Mouse (Mus musculus) lung, embryonic 14.5 days (tissue): ENCODE results near the gene Map2k7. TPM values are rescaled to one million over a fixed set of nuclear protein-coding genes. Genes with fewer than 3 reads are reported as not detected.

Source experiments
- ATAC-seq: fragments of 200-750 bp; cut with Nextera tagmentation; 2 replicates; pipeline ENCODE4 v1.8.0; 2017; ENCODE audit warnings: mild to moderate bottlenecking, moderate TSS enrichment, moderate library complexity; ENCODE audit not compliant: insufficient read depth
- DNase-seq: peaks from one replicate; pipeline ENCODE4 v3.0.0-alpha.2; 2015
- H3K27ac ChIP-seq: fragments of 300-500 bp; sonication (generic); 2 replicates; pipeline ENCODE4 v1.5.1; 2014; ENCODE audit warnings: low read depth, mild to moderate bottlenecking, moderate library complexity
- H3K27me3 ChIP-seq: fragments of 300-500 bp; sonication (generic); 2 replicates; pipeline ENCODE4 v1.6.1; 2014; ENCODE audit warnings: low read length, control low read depth; ENCODE audit not compliant: insufficient read depth
- H3K36me3 ChIP-seq: fragments of 300-500 bp; sonication (generic); 2 replicates; pipeline ENCODE4 v1.6.1; 2014; ENCODE audit warnings: control low read depth; ENCODE audit not compliant: insufficient read depth
- H3K4me1 ChIP-seq: fragments of 300-500 bp; sonication (generic); 2 replicates; pipeline ENCODE4 v1.6.1; 2014; ENCODE audit warnings: antibody characterized with exemption, control low read depth; ENCODE audit not compliant: insufficient read depth
- H3K4me2 ChIP-seq: fragments of 300-500 bp; sonication (generic); 2 replicates; pipeline ENCODE4 v1.6.1; 2014; ENCODE audit warnings: mild to moderate bottlenecking
- H3K4me3 ChIP-seq: fragments of 300-500 bp; sonication (generic); 2 replicates; pipeline ENCODE4 v1.5.1; 2014; ENCODE audit warnings: low read depth, low read length
- H3K9ac ChIP-seq: fragments of 300-500 bp; sonication (generic); 2 replicates; pipeline ENCODE4 v1.6.1; 2014
- H3K9me3 ChIP-seq: fragments of 300-500 bp; sonication (generic); 2 replicates; pipeline ENCODE4 v1.6.1; 2016; ENCODE audit warnings: low read depth, low read length, control low read depth
- CTCF ChIP-seq: IDR thresholded peaks from 2 replicates; pipeline ENCODE4 v1.5.1; 2016; ENCODE audit warnings: antibody characterized with exemption, low read depth
- WGBS: fragments of 180-500 bp; shearing (Covaris S2); extraction: QIAGEN DNeasy Blood & Tissue Kit; methylation state at CpG from one replicate; pipeline ENCODE4 v1.1.7; 2014; 5-methylcytosine and 5-hydroxymethylcytosine counted together
- polyA plus RNA-seq: library from polyadenylated mRNA; unstranded; fragments of >200 nt; fragmentation: Nextera tagmentation; extraction: Ambion mirVana; gene quantifications from 2 replicates; pipeline ENCODE4 v1.2.1, GENCODE M21; 2014

Map2k7 gene
- polyA plus RNA-seq, 1 experiment from 2014 or later, result 20.9 TPM

DNA sequence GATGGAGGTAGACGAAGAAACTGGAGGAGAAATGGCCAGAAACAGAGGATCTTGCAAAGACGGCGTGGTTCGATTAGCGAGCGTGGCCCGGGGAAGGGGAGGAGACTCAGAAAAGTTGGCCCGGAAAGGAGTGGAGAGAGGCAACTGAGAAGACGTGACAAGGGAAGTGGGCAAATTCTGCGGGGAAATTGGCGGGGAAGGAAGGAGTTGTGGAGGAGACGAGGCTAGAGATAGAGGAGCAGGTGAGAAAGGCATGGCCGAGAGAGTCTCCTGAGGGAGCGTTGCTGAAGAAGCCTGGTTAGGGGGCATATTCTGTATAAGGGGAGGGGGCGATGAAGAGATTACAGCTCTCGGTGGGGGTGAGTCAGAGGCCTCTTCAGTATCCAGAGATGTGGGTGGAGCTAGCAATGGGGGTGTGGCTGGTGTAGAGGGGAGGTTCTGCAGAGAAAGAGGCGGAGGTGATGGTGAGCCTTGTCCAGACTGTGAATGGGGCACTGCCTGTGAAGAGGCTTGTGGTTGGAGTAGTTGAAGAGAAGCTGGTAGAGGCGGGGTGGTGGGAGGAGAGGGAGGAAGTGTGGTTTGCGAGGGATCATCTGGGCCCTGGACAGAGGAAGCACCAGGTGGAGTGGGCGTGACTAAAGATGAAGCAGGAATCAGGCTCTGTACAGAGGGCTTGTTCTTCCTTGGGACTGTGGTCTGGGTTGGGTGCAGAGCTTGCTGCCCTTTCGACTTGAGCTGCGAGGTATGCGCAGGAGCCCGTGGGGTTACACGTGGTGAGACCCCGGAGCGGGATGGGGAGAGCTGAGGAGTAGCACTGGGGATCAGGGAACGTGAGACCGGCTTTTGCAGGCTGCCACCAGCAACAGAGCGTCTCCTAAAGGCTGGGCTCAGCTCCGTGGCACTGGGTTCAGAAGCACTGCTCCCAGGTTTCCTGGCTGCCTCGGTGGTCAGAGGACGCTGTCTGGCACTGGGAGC, 24.2 kb upstream of the Map2k7 start:
- Histone ChIP-seq H3K4me2 (peak overlapping the region; percentile 92), H3K9ac (peak overlapping the region; percentile 41), H3K27ac (peak overlapping the region; percentile 60), H3K36me3 (peaks cover 8% of the 10 kb centered on the region; the same call in 1 of the 2 replicates), H3K4me1 (0 out of 2 replicates have a peak, but pooled peaks cover 9% of the 10 kb centered on the region), H3K27me3 (peaks cover 41% of the 10 kb centered on the region), H3K9me3 (no peaks in the 10 kb centered on the region), H3K4me3 (peak overlapping the region; percentile 42)
- peak; percentile 88 for DNase-seq
- no peak for TF ChIP-seq CTCF
- WGBS, result 3% methylated on average over 33 of the region's 33 CpGs
- peak; percentile 81 for ATAC-seq

DNA sequence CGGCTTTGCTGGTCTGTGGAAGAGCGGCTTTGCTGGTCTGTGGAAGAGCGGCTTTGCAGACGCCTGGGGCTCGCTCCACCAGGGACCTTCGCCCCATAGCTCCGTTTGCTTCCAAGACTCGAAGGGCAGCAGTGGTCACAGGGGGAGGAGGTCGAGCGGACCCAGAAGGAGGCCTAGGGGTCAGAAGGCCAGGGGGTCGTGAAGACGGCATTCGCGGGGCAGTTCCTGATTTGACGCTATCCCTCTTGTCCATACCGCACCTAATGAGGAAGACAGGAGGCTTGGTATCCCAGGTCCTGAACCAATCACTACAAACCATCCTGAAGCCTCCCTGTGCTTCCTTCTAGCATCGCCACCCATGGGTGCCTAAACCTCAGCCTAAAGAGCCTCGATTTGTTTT, 22.2 kb upstream of the Map2k7 start:
- DNase-seq, result no peak
- Histone ChIP-seq H3K4me2 (peak overlapping the region; percentile 69), H3K4me3 (peak overlapping the region; percentile 45), H3K9me3 (no peaks in the 10 kb centered on the region), H3K27me3 (peaks cover 41% of the 10 kb centered on the region), H3K9ac (peak overlapping the region; percentile 54; the same call in 1 of the 2 replicates), H3K36me3 (no peaks in the 10 kb centered on the region), H3K4me1 (0 out of 2 replicates have a peak, but pooled peaks cover 9% of the 10 kb centered on the region), H3K27ac (no peak overlapping the region)
- WGBS, result 10% methylated on average over 18 of the region's 18 CpGs
- no peak for ATAC-seq
- TF ChIP-seq CTCF, result no peak

DNA sequence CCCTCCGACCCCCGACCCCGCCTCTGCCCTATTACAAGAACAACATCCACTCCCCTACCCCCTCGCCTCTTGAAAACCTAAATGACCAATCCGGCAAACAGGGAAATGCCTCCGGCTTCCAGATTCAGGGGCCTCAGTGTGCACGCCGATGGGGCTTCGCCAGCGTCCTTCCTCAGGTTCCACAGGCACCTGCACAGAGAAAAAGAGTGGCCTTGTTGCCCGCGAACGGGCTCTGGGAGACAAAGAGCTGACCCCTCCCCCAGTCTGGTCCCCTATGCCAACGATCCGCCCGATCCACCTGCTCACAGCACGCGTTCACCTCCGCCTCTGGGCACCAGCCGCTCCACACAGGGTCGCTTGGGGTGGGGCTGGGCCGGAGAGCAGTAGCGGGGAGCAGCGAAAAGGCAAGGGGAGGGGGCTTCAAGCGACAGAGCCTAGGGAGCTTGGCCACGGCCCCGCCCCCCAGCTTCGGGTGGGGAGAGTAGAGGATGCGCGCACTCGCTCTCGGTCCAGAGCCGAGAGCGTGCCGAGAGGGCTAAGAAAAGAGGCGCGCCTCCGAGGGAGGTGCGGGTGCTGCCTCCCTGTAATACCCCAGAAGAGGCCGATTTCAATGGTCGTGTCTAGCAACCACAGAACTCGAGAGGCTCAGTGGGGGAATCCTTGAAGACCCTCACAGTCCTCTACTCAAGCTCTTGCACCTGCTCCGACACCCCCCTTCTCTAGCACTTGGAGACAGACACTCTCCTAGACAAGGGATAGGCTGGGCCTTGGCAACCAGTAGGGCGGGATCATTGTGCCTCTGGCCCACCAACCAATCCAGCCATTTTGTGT, 21.5 kb upstream of the Map2k7 start, which contains the start of gene Prr36:
Prr36 (minus strand) TSS at position 669 of the 831 bp plus-strand sequence.
- Histone ChIP-seq H3K27me3 (peaks cover 41% of the 10 kb centered on the region), H3K9me3 (no peaks in the 10 kb centered on the region), H3K4me3 (peak within 1 kb of the TSS; percentile 45), H3K27ac (peak within 1 kb of the TSS; percentile 50; the same call in 1 of the 2 replicates), H3K4me1 (0 out of 2 replicates have a peak, but pooled peaks cover 9% of the 10 kb centered on the region), H3K36me3 (no peaks in the 10 kb centered on the region), H3K9ac (peak within 1 kb of the TSS; percentile 54), H3K4me2 (peak within 1 kb of the TSS; percentile 69)
- DNase-seq (peak; percentile 65), ATAC-seq (peak; percentile 28)
- 1% methylated on average over 44 of the region's 44 CpGs for whole genome bisulfite sequencing
- no peak for TF ChIP-seq CTCF

DNA sequence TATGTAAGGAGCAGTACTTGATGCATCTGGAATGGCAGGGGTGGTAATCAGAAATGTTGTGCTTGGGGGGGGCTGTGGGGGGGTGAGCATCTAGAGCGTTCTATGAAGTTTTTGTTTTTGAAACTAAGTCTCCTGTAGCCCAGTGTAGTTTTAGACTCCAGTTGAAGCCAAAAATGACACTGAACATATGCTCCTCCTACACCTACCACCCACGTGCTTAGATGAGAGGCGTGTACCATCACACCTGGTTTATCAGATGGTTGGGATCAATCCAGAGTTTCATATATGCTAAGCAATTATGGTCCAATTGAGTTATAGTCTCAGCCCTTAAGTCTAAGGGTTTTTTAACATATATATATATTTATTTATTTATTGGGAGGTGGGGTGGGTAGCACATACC, 18.9 kb upstream of the Map2k7 start:
- H3K36me3 ChIP-seq, result no peaks in the 10 kb centered on the region
- H3K4me3 ChIP-seq, result no peak overlapping the region
- H3K4me2 ChIP-seq, result no peak overlapping the region
- H3K4me1 ChIP-seq, result 0 out of 2 replicates have a peak, but pooled peaks cover 3% of the 10 kb centered on the region
- no peak for TF ChIP-seq CTCF
- no peaks in the 10 kb centered on the region for H3K9me3 ChIP-seq
- peaks cover 39% of the 10 kb centered on the region for H3K27me3 ChIP-seq
- ATAC-seq, result no peak
- H3K9ac ChIP-seq, result no peak overlapping the region
- H3K27ac ChIP-seq, result no peak overlapping the region
- DNase-seq, result no peak
- WGBS, result 76% methylated on average over 3 of the region's 3 CpGs

DNA sequence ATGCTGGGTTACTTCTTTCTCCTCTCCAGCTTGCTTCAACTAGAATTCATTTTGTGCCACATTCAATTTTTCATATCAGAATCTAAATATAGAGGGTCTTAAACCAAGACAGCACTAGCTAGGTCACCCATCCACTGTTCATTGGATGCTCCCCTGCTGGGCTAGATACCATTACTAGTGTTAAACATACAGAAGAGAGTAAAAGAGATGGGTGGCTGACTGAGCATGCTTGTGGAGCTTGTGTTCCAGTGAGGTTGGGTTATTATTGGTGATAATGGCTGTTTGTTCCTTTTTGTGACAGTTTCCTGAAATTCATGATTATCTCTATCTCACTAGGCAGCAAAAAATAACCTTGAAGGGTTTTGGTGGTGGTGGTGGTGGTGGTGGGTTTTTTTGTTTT, 16.5 kb upstream of the Map2k7 start:
- TF ChIP-seq CTCF, result no peak
- H3K27ac ChIP-seq, result no peak overlapping the region

DNA sequence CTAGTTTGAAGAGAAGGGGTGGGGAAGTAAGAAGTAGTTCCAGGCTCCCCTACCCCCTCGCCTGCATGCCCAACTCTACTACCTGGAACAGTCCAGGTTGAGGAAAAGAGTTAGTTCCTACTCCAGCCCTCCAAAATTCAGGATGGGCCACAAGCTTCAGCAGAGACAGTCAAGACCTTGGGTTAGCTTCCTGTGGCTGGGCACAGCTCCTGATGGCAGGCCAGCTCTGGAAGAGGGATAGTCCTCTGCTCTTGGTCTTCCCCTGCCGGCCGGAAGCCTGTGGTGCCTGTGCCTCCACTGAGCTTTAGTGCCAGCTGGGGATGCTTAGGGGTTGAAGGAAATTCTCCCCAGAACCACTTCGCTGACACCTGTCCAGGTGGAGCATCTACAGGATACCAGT, 12.2 kb upstream of the Map2k7 start:
- 29% methylated on average over 4 of the region's 4 CpGs for WGBS
- no peak; the same call in 1 of the 2 replicates for ATAC-seq
- peak overlapping the region; percentile 54 for H3K9ac ChIP-seq
- H3K27me3 ChIP-seq, result peaks cover 9% of the 10 kb centered on the region
- 0 out of 2 replicates have a peak, but pooled peaks have one; percentile 37 for TF ChIP-seq CTCF
- no peak overlapping the region for H3K27ac ChIP-seq
- H3K4me3 ChIP-seq, result peak overlapping the region; percentile 35
- peaks cover 3% of the 10 kb centered on the region; the same call in 1 of the 2 replicates for H3K4me1 ChIP-seq
- no peaks in the 10 kb centered on the region for H3K9me3 ChIP-seq
- no peaks in the 10 kb centered on the region for H3K36me3 ChIP-seq
- DNase-seq, result no peak
- H3K4me2 ChIP-seq, result peak overlapping the region; percentile 64

More for the DNA sequence above, 16.5 kb upstream of the Map2k7 start:
- H3K4me1 ChIP-seq, result no peaks in the 10 kb centered on the region; the same call in 1 of the 2 replicates
- DNase-seq (no peak), ATAC-seq (no peak)
- H3K4me2 ChIP-seq, result no peak overlapping the region
- no peak overlapping the region for H3K4me3 ChIP-seq
- no peaks in the 10 kb centered on the region for H3K9me3 ChIP-seq
- H3K36me3 ChIP-seq, result no peaks in the 10 kb centered on the region
- peaks cover 25% of the 10 kb centered on the region for H3K27me3 ChIP-seq
- no peak overlapping the region for H3K9ac ChIP-seq
